Mouse (Mus musculus) liver, adult 2 months (tissue): ENCODE measurements around the gene Arid3b.

Experiments used
- CTCF ChIP-seq: fragments of 200-500 bp; IDR thresholded peaks from 2 replicates; pipeline ENCODE4 v1.5.1; 2011; ENCODE audit warnings: low read depth, low read length, control low read depth
- POLR2A ChIP-seq: fragments of 200-500 bp; IDR thresholded peaks from 2 replicates; pipeline ENCODE4 v1.6.1; 2011; ENCODE audit warnings: low read length, control low read depth; ENCODE audit not compliant: insufficient read depth; ENCODE audit errors: extremely low read depth

GRCm38 (mm10) chr9:57856456-57856855 is 19.9 kb upstream of the Arid3b start:
- TF ChIP-seq CTCF: no peak
- no peak for TF ChIP-seq POLR2A
